Mouse (Mus musculus) fibroblast of lung, adult 2 months (primary cell): ENCODE results near the gene Slc9c1.
A peak's percentile ranks its signal among the peaks of the same experiment; 100 is the strongest.
"Not testable (repeated sequence)": the region's sequence is repeated elsewhere in the genome, so short reads cannot be mapped to it uniquely, and the experiment has no call there.

Source experiments
- DNase-seq: peaks from one replicate; pipeline ENCODE4 v3.0.0-alpha.2; 2011; ENCODE audit warnings: low read depth

Slc9c1 gene

GRCm38 (mm10) chr16:45535009-45535408 lies at the start of gene Slc9c1:
Slc9c1 (plus strand) TSS chr16:45535309.
- DNase-seq: no peak

GRCm38 (mm10) chr16:45492927-45493326 lies 42.2 kb upstream of the Slc9c1 start, which contains the start of gene Gm609:
Gm609 (minus strand) TSS chr16:45492969.
- DNase-seq: no peak

- no peak for DNase-seq
Measured at GRCm38 (mm10) chr16:45495326-45495725, 39.8 kb upstream of the Slc9c1 start.

- DNase-seq: no peak
Measured at GRCm38 (mm10) chr16:45525551-45525950, 9.6 kb upstream of the Slc9c1 start.

GRCm38 (mm10) chr16:45531950-45532349 lies 3.2 kb upstream of the Slc9c1 start, which contains the start of gene Gm17783:
Gm17783 (minus strand) TSS chr16:45532050.
- no peak for DNase-seq

GRCm38 (mm10) chr16:45538342-45538741 lies 3.2 kb downstream of the Slc9c1 start:
- DNase-seq: not testable (repeated sequence)

GRCm38 (mm10) chr16:45542108-45542507 lies 7.0 kb downstream of the Slc9c1 start:
- no peak for DNase-seq

GRCm38 (mm10) chr16:45544341-45544740 lies 9.2 kb downstream of the Slc9c1 start:
- DNase-seq: no peak

GRCm38 (mm10) chr16:45547982-45548381 lies 12.9 kb downstream of the Slc9c1 start:
- DNase-seq: no peak

- DNase-seq: no peak
Measured at GRCm38 (mm10) chr16:45551579-45551978, 16.5 kb downstream of the Slc9c1 start.

- DNase-seq: no peak
Measured at GRCm38 (mm10) chr16:45561747-45562146, 26.6 kb downstream of the Slc9c1 start.

GRCm38 (mm10) chr16:45572307-45572706 lies 37.2 kb downstream of the Slc9c1 start:
- no peak for DNase-seq

GRCm38 (mm10) chr16:45579883-45580282 lies 44.8 kb downstream of the Slc9c1 start:
- no peak for DNase-seq

- no peak for DNase-seq
Measured at GRCm38 (mm10) chr16:45582512-45582911, 47.4 kb downstream of the Slc9c1 start.

- no peak for DNase-seq
Measured at GRCm38 (mm10) chr16:45593656-45594055, 58.5 kb downstream of the Slc9c1 start.

- DNase-seq: no peak
Measured at GRCm38 (mm10) chr16:45595494-45595893, 60.4 kb downstream of the Slc9c1 start.

GRCm38 (mm10) chr16:45608481-45608954 lies 73.4 kb downstream of the Slc9c1 start:
- DNase-seq: peak; percentile 36

- no peak for DNase-seq
Measured at GRCm38 (mm10) chr16:45609300-45609699, 74.2 kb downstream of the Slc9c1 start.

GRCm38 (mm10) chr16:45610267-45610666 lies 75.2 kb downstream of the Slc9c1 start, which contains the start of gene Gcsam:
Gcsam (plus strand) TSS chr16:45610380.
- no peak for DNase-seq

GRCm38 (mm10) chr16:45613247-45613646 lies 78.1 kb downstream of the Slc9c1 start:
- DNase-seq: no peak

- no peak for DNase-seq
Measured at GRCm38 (mm10) chr16:45615944-45616343, 80.8 kb downstream of the Slc9c1 start.

- no peak for DNase-seq
Measured at GRCm38 (mm10) chr16:45619751-45620375, 84.8 kb downstream of the Slc9c1 start.

- no peak for DNase-seq
Measured at GRCm38 (mm10) chr16:45623230-45623629, 88.1 kb downstream of the Slc9c1 start.

- DNase-seq: no peak
Measured at GRCm38 (mm10) chr16:45624791-45625190, 89.7 kb downstream of the Slc9c1 start.
